Mouse (Mus musculus): Measurements from ENCODE around the gene Itm2c.

Itm2c gene

DNA sequence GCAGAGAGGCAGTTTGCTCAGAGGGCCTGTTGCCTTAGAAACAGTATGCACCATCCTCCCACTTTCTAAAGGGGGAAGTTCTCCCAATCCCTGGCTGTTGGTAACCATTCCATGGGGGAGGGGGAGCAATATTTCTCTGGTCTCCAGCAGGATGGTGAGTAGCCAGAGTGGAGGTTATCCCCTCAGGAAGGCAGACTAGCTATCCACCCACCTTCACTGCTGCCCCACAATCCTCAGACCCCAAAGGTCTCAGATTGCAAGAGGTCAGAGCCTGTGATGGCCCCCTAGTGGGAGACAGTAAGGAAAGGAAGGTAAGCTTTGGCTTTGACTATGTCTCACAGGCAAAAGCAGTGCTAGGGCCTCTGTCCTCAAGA lies 5.3 kb downstream of the Itm2c start:
- no peak for DNase-seq (ENCODE audit: low read depth)

DNA sequence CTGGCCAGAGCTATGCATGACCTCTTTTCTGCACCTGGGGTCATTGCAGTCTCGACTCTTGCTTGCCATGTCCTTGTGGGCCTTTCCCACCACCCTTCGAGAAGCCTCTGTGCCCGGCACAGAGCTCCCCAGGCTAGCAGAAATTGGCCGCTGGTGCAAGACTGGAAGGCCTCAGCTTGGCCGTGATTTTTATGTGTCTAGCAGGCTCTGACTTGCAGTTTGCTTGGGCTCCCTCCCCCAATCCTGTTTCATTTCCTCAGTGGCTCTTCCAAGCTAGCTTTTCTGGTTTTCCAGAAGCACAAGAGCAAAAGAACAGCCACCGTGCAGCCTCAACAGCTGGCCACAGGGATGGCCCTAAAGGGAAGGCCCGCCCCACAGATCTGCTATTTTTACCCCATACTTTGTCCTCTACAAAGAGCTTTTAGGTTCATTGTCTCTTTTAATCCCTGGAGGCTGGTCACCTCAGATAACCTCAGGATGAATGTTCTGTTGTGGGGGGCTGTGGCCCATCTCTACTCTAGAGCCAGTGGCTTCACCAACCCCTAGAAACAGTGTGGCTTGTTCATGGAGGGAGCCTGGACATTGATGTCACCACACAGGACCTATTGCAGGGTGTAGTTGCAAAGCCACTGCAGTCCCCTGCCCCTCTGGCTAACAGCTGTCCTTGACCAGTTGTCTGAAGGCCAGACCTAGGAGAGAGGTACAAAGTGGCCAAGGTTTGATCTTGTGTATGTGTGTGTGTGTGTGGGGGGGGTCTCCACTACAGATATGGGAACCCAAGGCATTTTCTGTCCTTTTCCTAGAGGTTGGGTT lies 6.6 kb downstream of the Itm2c start:
- no peak for DNase-seq (ENCODE audit: low read depth)

DNA sequence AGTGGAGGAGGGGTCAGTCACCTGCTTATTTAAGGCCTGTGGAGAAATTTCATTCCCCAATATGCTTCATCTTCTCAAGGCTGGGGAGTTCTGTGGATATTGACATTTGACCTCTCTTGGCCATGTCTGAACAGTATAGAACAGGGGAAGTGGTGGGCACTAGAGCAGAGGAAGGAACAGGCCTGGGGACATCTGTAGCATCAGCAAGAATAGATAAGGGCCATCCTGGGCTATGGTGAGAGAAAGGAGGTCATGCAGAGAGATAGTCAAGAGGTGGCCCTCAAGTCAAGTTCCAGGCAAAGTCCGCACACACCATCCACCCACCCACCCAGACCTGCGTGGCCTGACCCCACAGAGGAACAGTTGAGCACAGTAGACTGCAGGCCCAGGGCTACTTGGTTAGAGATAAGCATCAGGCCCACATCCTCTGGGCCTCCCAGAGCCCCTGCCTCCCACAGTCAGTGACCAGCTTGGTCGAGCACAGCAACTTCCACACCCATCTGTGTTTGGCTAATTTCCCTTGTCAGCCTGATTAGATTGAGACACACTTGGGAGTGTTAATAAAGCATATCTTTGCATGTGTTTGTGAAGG lies 7.5 kb downstream of the Itm2c start:
- DNase-seq (ENCODE audit: low read depth), result no peak

DNA sequence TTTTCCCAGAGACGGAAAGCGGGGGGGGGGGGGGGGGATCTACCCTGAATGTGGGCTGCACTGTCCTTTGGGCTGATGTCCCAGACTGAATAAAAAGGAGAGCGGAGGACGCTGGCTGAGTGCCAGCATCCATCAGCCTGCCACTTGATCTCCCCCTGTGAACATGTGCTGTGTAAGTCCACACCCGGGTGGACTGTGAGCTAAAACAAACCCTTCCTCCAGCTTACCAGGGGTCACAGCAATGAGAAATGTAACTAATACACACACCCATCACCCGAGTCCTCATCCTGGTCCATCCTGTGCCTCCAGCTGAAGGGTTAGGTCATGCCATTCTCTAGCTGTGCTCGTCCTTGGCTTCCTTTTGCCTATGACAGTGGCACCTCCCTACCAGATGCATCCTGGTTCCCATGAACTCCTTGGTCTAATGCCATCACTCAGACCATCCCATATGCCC lies 8.1 kb downstream of the Itm2c start:
- DNase-seq (ENCODE audit: low read depth), result no peak

DNA sequence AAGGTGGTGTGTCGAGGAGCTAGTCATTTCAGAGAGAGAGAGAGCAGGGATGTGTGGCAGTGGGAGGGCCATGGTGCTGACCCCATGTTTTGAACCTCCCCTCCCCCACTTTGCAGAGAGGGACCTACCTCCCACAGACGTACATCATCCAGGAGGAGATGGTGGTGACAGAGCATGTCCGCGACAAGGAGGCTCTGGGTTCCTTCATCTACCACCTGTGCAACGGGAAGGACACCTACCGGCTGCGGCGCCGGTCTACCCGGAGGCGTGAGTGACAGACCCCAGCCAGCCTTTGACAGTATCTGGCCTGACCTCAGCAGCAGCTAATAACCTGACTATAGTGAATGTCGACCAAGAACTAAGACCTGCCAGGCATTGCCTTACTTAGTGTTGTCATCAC lies 12.8 kb downstream of the Itm2c start:
- DNase-seq (ENCODE audit: low read depth), result no peak

DNA sequence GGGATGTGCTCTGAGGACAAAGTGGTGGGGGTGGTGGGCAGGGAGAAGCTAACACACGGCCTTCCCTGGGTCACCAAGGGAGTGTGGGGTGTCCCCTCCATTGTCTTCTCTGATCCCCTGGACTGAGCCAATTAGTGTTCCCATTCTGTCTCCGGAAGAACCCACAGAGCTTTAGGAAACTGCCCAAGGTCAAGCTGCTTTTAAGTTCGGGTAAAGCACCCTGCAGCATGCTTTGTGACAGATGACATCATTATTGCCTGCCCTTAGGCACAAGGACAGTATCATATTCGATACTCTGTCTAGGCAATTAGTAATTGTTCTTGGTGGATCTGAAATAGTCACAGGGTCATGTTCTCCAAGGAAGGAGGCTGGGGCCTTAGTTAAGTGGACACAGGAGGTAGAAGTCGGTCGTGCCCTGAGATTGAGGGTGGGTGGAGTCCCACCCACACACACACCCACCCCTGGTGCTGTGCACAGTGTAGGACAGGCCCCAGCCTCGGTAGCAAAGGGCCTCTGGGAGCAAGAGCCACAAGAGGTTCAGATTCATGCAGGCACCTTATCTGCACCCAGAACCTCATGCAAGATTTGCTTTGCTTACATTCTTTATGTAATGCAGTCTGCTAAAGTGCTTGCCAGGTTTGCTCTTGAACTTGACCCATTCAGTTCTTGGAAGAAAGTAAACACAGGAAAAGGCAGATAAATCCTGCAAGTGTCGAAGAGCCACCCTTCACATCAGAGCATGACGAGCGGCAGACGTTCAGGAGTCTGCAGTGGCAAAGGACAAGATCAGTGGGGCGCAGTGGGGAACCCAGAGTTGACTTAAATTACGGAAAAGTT lies 14.9 kb downstream of the Itm2c start:
- no peak for DNase-seq (ENCODE audit: low read depth)

DNA sequence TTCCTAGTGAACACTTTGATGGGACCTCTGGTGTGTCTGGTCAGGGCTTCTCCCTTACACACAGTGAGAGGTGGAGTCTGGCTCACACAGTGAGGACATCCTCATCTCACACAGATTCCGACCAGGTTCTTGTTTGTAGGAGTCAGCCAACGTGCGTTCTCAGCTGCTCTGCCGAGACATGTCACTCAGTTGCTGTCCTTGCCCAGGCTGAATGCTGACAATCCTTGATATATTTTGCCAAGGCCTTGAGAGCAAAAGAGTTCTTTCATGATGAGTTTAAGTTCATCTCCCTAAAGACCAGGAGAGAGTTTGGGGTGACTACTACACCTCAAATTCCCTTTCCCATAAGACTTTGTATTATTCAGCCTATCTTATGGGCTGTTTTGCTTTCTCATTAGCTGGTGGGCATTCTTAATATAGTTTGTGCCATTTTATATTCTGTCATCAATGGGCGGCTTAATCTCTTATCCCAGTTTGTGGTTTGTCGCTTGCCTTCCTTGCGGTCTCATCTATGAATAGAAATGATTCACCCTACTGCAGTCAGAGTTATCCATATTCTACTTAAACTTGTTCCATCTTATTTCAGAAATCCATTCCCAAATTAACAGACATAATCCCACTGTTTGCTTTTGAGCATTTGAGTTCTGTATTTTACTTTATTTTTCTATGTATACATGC lies 19.1 kb downstream of the Itm2c start:
- DNase-seq (ENCODE audit: low read depth), result no peak

DNA sequence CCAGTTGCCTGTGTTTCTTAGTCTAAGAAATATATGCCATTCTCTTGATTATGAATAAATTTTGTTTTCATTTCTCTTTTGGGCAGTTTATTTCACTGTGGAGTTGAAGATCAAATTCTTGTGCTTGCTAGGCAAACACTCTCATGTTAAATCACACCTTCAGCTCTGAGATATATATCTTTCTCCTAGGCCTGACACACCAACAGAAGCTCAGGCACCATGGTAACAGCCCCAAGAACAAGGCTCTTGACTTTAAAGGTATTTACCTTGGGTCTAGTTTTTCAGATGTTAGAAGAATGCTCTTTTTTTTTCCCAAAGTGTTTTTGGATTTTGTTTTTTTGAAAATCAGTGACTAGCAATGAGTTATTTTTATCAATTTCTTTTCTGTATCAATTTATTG lies 21.8 kb downstream of the Itm2c start:
- no peak for DNase-seq (ENCODE audit: low read depth)

DNA sequence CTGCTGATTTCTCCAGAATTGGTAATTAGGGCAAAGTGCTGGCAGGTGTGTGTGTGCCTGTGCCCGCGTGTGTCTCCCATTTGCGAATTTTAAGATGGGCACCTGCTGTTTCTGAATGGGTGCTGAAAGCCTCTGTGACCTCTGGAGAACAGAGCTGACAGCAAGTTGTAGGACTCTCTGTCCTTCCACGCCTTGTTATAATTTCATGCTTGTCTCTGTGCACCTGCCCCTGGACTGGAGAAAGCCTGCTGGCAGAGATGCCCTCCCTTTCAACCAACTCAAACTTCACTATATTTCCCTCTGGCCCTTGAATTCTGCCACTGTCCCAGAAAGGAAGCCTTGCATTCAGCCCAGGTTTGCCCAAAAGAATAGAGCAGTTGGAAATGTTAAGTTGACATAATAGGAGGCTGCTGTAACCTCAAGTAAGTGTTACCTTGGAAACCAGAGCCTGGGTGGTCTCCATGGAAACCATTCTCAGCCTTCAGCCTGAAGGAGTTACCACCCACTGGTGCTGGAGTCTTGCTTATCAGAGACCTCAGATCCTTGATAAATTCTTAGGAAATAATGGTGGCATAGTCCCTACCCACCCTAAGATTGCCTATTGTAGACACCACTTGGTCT lies 22.9 kb downstream of the Itm2c start:
- DNase-seq (ENCODE audit: low read depth), result no peak

DNA sequence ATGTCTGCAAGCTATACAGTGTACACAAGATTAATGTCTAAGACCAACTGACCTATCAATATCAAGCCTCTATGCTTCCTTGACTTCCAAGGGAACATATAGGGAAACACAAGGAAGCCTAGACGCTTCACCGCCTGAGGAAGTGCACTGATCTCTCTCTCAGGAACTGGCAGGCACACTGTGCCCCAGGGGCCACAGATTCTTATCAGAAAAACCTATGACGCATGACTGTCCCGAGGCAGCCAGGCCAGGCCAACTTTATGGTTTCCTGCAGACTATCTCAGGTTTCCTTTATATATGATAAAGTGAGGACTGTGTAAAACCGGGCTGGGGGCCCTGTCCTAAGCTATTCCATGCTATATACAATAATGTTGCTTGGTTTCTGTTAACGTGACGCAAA lies 25.5 kb downstream of the Itm2c start:
- DNase-seq (ENCODE audit: low read depth), result no peak

DNA sequence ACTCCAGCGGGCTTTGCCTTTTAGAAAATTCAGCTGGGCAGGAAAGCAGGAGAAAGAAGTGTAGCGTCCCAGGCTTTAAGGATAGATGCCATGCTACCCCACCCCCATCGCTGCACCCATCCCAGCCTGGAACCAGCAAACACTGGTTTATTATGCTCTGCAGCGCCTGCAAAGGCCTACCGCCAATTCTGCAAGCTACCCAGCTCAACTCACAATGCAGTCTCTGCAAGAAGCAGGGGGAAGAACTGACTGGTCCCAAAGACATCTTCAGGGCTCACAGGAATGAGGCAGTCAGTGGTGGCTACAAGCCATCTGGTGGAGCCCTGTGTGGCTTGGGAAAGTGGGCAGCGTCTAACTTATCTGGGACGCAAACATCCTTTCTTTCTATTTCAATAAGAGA lies 27.6 kb downstream of the Itm2c start:
- DNase-seq (ENCODE audit: low read depth), result no peak

DNA sequence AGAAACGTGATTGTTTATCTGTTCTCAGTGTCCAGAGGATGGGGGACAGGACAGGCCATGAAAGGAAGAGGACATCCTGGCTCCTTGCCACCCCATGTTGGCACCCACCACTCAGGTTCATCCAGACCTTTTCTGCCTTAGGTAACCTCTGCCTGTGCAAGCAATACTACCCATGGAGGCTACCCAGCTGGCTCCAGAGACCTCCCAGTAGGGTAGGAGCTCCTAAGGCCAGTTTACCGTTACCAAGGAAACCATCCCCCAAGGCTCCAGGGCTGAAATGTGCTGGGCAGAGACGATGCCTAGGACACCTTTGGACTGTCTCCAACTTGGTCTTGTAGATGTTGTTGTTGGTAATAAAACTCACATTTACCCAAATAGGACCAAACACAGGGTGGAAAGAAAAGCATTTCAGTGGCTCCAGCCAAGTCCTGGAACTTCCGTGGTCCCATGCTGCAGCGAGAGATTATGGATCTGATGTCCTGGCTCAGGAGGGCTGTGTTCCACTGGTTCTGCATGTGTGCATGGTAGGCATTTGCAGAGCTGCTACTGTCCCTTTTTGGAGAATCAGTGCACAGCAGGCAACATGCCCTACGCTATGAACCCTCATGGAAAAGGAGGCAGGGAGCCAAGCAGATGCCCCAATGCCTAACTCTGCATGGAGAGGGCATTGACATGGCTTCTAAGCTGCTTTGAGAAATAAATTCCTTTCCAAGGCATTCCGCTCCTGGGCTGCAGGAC lies 28.2 kb downstream of the Itm2c start:
- no peak for DNase-seq (ENCODE audit: low read depth)

DNA sequence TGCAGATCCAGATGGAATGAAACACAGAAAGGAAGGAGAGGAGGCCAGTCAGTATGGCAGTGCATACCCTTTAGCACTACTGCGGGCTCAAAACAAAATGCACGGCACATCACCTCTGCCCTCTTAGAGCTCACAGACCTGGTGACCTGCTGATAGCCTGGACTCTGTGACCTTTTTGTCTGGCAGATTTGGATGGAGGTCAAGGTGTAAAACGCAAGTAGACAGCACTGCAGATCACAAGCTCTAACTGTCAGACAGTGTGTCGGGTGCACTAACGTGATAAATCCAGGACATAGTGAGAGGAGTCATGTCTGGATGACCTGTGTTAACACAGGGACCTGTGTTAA lies 28.8 kb downstream of the Itm2c start:
- DNase-seq (ENCODE audit: low read depth), result no peak

DNA sequence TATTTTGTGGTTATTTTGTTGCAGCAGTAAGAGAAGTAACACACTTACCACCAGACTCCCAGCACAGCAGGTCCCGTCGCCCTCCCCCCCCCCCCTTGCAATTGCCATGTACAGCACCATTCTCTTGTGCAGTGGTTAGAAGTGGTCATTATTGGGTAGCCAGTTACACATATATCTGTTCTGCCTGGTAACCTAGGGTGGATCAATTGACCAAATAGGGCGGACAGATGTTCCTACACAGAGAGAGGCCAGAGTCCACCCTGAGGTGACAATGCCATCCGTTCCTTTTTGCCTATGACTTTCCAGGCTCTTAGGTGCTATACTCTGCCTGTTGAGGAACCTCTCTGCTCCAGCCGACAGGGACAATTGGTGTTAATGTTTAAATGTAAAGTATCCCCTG lies 31.1 kb downstream of the Itm2c start:
- no peak for DNase-seq (ENCODE audit: low read depth)

DNA sequence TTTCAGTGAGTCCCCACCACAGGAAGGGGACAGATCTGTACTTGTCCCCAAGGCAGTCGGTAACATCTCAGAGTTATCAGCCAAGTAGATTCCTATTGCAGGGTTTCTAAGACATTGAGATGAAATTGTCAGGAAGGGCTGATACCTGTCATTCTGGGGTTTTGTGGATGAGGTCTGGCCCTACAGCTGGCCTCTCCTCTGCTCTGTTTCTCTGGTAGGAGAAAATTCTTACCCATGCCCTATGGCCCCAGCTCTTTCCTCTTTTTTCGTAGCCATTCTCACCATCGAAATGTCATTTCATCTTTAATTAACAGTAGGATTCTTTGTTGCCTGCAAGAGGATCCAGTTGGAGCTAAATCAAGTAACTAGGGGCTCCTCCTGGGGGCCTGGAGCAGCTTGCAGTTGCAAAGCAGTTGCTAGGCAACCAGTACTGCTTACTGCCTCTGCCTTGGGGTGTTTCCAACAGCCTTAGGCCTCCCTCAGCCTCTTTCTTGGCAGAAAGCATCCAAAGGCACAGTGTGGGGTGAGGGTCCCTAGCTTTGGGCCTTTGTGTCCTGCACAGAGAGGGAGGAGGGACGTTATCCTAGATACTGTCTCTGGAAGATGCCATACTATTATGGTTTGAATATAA lies 34.1 kb downstream of the Itm2c start, which contains the start of gene 4933407L21Rik:
TSS of gene 4933407L21Rik (plus strand) at position 427 of the 631 bp plus-strand sequence.
- DNase-seq (ENCODE audit: low read depth), result no peak

DNA sequence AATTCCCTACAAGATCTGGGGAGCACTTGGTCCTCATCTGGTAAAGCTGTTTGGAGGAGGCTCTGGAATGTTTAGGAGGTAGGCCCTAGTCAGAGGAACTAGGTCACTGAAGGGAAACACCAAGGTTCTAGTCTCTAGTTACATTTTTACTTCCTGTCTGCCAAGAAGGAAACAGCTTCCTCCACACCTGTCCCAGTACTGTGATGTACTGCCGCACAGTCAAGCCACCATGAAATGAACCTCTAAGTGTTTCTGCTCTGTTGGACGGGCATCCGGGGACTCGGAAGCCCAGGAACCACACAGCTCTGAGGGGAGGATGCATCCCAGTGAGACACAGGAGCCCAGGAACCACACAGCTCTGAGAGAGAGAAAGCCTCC lies 34.6 kb downstream of the Itm2c start:
- no peak for DNase-seq (ENCODE audit: low read depth)

DNA sequence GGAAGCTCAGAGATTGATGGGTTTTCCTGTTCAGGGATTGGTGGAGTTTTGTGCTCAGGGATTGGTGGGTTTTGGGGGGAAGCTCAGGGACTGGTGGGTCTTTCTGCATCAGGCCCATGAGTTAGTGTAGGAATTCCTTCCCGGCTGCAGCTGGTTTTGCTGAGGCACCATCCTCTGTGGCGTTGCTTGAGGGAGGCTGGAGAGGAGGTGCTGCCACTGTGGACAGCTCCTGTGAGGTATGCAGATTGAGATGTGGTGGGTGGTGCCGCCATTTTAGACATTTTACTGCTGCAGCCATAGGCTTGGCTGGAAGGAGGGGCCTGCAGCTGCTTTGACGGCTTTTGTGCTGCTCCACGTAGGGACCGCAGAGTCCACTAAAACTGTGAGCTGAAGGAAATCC lies 35.3 kb downstream of the Itm2c start:
- no peak for DNase-seq (ENCODE audit: low read depth)

DNA sequence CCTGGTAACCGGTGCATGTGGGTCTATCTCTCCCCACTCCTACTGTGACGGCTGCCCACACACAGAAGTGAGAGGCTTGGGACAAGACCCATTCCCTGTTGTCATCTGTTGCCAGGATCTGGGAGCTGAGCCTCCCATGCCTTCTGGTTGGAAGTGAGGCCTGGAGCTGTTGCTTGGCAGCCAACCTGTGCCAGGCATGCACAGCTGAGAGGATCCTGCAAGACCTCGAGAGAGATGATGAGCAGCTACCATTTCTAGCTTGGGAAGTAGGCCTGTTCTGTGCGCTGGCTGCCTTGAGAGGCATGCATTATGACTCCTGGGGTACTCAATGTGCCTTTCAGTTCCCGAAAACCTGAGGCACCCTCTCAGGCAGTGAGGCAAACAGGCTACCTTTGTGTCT lies 37.1 kb downstream of the Itm2c start:
- DNase-seq (ENCODE audit: low read depth), result no peak

DNA sequence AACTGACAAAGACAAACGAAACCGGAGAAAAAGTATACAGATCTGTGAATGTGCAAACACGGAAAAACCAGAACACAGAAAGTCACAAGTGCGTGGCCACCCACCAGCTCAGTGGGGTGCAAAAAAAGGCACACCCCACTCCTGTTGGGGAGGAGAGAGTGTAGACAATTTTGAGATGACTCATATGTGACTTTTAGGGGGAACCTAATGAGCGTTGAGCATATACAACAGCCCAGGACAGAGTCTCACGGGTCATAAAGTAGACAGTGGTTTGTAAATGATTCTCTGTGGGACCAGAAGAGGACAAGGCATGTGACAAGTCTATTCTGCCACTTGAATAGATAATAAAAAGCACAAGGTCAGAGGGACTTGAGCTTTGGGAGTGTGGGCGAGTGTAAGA lies 39.1 kb downstream of the Itm2c start:
- DNase-seq (ENCODE audit: low read depth), result no peak

DNA sequence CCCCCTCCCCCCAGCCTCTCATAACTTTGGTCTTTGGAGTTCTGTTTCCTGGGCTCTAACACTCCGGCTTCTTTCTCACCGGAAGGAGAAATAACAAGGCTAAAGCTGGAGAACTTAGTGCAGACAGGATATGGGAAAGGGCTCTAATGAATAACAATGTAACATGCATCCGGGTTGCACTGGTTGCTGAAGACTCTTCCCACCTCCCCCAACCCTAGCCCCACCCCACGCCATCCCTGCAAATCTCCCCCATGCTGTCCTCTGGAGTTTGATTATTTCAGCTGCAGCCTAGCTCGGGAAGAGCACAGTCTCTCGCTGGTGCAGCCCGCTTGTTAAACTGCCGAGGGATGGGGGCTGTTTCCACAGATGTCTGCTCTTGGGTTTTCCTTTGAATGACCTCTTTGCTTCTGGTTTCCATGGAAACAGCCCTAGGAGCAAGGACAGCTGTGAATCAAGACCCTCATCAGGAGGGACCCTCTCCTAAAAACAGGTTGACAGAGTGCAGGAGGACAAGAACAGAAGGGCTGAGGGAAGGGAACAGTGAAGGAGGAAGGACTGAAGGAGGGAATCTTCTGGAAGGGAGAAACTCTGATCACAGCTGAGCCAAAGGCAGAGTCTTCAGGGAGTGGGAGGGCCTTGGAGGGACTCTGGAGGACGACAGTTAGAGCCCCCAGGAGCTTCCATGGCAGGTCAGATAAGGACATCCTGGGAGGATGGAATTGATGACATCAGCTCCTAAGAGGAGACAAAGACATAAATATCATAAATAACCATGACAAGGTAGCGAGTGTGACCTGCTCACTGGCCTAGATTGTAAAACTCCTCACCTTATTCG lies 39.8 kb downstream of the Itm2c start:
- DNase-seq (ENCODE audit: low read depth), result no peak
